Mouse (Mus musculus) embryo, embryonic 9.5 days (tissue): ENCODE results near the gene Ap3b1.

Experiments used
- DNase-seq: peaks from one replicate; pipeline ENCODE4 v3.0.0-alpha.2; 2017; ENCODE audit errors: extremely low spot score

The Ap3b1 gene

DNA sequence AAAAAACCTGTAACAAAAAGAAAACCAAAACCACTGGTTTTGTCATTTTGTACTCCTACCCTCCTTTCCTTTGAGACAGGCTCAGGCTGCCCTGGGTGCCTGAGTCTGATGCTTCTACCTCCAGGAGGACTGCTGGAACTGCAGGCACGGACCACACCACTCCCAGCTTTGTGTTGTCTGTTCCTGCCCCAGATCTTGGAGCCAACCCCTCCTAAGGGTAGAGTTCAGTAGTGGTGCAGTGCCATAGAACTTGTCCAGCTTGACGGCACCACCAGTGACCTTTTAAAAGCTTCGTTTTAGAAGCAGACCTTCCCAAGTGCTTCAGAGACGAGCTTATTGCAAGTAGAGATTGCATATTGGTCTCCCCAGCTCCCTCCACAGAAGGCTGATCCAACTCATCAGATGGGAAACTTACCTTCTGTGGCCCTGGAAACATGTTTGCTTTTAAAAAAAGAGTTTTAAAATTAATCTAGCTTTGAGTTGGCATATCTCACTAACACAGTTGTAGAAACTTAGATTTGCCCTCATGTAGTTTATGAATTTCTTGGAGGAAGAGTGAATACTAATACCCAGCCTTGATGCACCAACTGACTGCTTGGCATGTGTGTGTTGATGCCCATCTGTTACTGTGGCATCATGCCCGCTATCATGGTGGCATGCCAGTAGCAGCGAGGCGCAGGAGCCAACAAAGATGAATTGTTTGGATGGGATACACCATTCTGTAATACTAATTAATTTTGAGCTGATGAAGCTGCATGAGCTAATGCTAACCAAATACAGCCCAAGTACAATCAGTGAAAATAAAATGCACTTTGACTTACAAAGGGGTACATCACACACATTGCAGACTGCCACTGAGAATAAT, 17.0 kb downstream of the Ap3b1 start:
- DNase-seq: no peak

DNA sequence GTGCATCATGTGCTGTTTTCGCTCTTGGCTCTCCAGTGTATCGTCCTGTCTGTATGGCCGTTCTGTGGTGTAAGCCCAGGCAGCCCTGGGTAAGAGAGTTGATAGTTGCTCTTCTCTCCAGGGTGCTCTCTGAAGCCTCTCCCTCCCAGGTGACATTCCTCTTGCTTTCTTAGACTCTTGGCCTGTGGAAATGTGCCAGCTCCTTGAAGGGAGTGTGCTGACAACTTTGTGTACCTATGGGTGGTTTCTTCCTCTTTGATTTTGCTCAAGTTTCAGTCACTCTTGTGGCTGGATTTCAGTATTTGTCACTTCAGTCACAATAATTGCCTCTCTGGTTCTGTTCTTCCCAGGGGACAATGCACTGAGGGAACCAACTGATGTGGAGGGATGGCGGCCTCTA, 20.2 kb downstream of the Ap3b1 start:
- no peak for DNase-seq

DNA sequence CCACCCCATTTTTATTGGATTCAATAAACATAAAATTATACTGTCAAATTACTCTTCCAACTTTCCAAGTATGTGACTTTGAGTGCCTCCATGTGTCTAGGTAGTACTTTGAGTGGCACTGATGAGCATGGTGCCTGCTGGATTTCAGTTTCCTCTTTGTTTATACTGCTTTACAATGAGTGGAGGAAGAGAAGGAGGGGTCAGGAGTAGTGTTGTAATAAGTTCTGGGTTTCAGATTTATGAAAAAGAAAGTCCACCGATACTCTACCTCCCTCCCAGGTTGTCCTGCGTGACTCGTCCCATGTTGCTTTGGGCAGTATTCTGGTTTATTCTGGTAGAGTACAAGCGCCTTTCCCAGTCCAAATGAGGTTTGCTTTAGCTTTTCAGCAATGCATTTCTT, 22.7 kb downstream of the Ap3b1 start:
- no peak for DNase-seq

DNA sequence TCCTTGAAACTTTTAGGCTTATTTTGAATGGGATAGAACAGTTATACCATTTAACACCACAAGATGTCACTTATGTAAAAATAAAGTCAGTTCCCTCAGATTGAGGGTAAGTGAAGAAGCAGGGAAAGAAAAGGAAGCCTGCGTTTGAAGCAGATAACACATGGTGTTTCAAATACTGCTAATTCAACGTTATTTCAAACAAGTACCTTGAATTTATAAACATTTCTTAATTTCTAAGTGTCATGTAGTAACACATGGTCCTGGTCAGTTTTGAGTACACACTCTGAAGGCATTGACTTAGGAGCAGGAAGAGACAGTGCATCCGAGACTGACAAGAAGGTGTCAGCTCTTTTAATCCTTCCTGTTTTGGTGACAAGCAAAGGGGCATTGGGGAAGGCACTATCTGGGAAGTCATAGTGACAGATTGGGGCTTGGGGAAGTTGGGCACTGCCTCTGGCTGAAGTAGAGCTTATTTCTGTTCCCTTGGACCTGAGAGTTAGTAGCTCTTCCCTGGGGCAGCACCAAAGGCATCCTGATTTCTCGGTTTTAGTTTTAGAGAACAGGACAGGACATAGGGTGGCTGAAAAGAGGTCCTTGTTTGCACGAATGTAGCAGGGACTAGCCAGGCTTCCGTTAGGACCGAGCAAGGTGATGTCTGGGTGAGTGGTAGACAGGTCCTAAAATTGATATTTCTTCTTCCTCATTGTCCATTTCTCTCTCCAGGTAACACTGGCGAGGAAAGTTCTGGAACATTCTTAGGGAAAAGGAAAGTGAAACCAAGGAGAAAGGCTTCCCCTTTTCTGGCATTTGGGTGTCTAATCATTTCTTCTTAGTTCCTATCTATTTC, 23.3 kb downstream of the Ap3b1 start:
- no peak for DNase-seq

- DNase-seq: no peak
Observed at GRCm38 (mm10) chr13:94384931-94385570, 26.3 kb downstream of the Ap3b1 start.

DNA sequence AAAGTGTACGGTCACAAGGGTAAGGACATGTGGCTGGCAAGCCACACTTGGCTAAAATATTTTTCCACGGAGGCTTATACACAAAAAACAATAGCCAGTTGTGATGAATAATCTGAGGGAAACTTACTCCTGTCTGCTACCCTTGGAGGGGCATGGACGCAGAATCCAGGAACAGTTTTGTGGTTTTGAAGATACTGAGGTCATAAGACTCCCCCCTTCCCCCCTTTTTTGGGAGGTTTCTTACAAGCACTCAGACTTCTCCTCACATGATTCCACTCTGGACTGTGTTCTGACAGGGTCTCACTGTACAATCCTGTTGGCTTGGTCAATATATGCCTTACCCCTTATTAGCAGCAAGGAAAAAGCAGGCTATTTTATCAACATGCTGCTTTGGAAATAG, 29.8 kb downstream of the Ap3b1 start:
- no peak for DNase-seq

DNA sequence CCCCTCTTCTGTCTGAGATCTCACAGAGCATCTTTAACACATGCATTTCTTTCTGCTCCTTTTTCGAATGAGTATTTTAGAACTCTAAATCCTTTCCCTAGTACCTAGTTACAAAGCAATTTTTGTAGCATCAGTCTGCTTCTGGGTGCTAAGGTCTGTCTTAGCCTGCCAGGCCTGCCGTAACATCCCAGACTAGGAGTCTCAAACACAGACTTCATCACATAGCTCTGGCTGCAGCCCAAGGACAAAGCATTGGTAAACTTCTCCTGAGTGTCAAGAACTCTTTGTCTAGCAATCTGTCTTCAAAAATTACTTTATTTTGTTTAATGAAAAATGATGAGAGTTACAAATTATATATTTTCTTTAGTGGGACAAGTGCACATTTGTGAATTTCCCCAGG, 30.8 kb downstream of the Ap3b1 start:
- no peak for DNase-seq

DNA sequence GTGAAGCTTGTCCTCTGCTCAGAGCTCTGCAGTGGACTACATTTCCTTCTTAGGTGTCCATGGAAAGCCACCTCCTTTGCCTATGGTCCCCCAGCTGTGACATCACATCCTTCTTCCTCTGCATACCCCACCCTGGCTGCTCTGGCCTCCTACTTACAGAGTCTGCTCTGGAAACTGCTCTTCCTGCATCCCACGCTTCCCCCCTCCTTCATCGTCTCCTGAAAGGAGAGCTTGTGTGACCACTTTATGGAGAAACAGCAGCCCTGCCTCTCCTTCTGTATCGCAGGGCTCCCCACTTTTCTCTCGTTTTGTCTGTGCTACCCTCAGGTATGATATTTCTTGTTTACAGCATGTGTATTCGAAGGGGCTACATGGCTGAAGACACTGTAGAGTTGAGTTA, 33.5 kb downstream of the Ap3b1 start:
- no peak for DNase-seq

GRCm38 (mm10) chr13:94394486-94394885, 35.7 kb downstream of the Ap3b1 start:
- no peak for DNase-seq

DNA sequence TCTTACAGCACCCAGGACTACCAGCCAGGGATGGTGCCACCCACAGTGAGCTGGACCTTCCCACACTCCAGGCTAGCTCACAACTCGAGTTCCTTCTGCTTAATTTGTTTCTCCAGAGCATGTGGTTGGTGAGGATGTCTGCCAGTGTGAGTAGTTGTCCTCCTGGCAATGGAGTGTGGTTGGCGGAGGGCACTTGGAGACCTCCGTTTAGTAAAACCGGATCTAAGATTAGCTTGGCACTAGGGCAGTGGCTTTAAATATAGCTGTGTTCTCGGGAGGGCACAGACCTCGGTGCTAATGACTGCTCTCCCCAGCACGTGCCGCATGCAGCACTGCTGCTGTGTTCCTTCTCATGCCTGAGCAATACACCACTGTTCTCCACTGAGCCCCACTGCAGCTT, 37.0 kb downstream of the Ap3b1 start:
- DNase-seq: no peak

GRCm38 (mm10) chr13:94396392-94396920, 37.7 kb downstream of the Ap3b1 start:
- no peak for DNase-seq

DNA sequence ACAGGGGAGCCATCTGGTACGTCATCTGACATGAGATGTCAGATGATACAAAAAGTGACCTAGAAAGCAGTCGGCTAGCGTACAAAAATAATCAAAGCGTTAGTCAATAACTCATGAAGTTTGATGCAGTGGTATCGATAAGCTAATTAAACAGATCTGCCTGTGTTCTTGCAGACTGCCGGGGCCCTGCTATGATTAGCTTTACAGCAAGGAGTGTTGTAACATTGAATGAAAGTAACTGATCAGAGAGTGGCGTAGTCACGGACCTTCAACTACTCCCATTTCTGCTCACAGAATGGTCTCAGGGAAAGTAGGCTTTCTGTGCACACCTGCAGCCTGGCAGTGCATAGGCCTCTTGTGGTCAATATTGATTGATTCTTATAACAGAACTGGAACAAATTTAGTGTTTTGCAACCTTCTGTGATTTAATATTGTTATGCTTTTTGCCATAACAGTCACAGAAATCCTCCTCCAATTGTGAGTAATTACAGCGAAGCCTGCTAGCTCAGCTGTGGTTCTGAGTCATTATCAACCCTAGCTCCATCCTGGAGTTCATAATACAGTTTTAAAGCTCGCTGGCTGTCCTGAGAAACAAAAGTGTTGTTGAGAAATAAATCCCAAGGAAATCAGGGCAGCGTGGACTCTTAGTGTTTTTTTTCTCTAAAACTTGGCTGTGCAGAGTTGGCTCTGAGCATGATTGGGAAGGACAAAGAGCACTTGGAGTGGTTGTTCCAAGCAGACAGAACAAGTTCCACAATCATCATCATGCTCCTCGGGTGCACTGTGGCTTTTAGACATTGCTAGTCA, 40.0 kb downstream of the Ap3b1 start:
- no peak for DNase-seq

GRCm38 (mm10) chr13:94400465-94400864, 41.7 kb downstream of the Ap3b1 start:
- DNase-seq: no peak

- no peak for DNase-seq
Observed at GRCm38 (mm10) chr13:94423600-94423999, 64.8 kb downstream of the Ap3b1 start.

GRCm38 (mm10) chr13:94429567-94429966, 70.8 kb downstream of the Ap3b1 start:
- no peak for DNase-seq

DNA sequence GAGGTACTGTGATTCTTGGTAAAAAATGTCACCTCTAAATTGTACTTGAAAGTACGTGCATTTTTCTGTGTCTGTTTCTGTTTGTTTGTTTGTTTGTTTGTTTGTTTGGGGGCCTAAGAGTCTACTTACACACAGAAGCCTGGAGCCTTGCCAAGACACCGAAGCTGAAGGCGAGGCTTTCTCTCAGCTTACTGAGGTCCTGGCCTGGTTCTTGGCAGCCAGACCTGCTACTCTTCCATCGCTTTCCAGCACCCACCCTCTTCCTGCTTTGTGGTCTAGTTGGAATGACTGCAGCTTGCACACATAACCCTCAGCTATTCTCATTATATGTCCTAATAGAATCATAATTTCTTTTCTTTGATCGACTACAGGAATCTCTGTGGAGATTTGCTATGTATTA, 80.6 kb downstream of the Ap3b1 start:
- DNase-seq: no peak

DNA sequence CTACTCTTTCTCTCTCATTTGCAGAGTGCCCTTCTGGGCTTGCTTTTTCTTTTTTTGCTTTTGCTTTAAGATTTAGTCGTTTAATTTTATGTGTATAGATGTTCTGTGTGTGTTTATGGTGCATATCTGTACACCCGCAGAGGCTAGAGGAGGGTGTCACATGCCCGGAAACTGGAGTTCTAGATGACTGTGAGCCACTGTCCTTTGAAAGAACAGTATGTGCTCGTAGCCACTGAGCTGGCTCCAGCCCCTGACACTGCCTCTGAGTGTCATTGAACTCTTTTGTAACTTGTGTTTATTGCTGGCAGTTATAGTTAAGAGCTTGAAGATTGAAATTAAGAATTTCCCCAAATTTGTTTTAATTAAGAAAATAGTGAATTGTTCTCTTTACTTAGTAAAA, 82.4 kb downstream of the Ap3b1 start:
- DNase-seq: no peak

DNA sequence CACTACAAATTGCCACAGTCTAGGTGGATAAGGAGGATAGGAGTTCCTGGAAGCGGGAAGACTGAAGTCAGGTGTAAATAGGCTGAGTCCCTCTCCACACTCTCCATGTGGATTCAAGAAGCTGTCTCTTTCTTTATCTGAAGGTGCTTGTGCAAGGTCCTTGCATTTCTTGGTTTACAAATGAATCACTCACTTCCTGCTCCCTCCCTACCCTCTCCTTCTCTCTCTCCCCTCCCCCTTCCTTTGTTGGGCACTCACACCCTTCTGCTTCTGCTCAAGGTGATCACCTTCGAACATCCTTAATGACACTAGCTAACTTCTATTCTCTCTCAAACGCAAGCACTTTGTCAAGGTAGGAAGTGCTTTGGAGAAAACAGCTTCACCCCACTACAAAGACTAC, 84.7 kb downstream of the Ap3b1 start:
- DNase-seq: no peak

- no peak for DNase-seq
Observed at GRCm38 (mm10) chr13:94445103-94445502, 86.3 kb downstream of the Ap3b1 start.

- no peak for DNase-seq
Observed at GRCm38 (mm10) chr13:94447003-94447402, 88.2 kb downstream of the Ap3b1 start.

DNA sequence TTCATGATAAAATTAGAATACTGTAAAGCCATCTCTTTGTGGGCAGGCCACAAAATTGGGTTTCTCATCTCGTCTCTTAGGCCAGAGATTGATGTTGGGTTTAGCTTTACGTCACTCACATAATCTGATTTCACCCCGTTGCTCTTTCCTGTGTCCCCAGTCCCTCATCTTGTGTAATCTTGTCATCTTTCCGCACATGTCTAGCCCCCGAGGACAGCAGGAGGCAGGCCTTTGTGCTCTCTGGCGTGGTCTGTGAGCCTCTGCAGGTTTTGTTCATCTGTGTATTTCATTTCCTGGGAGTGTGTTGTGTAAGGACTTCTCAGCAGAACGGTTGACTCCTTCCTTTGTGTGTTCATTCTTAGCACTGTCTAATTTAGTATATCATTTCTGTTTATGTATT, 90.8 kb downstream of the Ap3b1 start:
- DNase-seq: no peak
